Mouse (Mus musculus) stomach, postnatal 0 days (tissue): ENCODE results near the gene Klk1b16.
"Not testable (repeated sequence)": the region's sequence is repeated elsewhere in the genome, so short reads cannot be mapped to it uniquely, and the experiment has no call there.

Source experiments
- CTCF ChIP-seq: IDR thresholded peaks from 2 replicates; pipeline ENCODE4 v1.5.1; 2016; ENCODE audit warnings: antibody characterized with exemption, low read depth, mild to moderate bottlenecking, moderate library complexity
- EP300 ChIP-seq: optimal IDR thresholded peaks from 2 replicates; pipeline ENCODE3; 2016; ENCODE audit warnings: antibody characterized with exemption

DNA sequence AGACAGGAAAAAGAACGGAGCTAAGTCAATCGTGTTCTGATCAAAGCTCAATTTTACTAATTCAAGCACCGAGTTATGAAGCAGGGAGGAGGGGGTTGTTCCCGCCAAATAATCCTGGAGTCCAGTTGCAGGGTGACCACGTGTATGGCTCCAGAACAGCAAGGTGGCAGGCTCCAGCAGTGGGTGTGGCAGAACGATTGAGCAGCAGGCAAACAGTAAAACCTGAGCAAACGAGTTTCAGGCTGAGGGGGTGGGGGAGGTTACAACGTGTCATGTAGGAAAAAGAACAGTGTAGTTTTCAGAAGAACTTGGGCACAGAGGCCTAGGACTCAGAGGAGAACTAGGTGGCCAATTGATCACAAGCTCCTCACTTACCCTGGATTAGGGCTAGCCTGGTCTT is 49.9 kb downstream of the Klk1b16 start:
- TF ChIP-seq EP300, CTCF: not testable (repeated sequence)
